Mouse (Mus musculus): Measurements from ENCODE around the gene D630023F18Rik. TPM values are rescaled to one million over a fixed set of nuclear protein-coding genes. Genes with fewer than 3 reads are reported as not detected.

Gene D630023F18Rik
- polyA plus RNA-seq, 1 experiment from 2014 or later = 0.22 TPM

- no peak overlapping the region for H3K9ac ChIP-seq (ENCODE audit: low read length)
- H3K36me3 ChIP-seq (ENCODE audit: control insufficient read depth, insufficient read depth, low read length) = no peaks in the 10 kb centered on the region
- H3K27me3 ChIP-seq (replicated peaks; ENCODE audit: control insufficient read depth, insufficient read depth, low read length) = no peaks in the 10 kb centered on the region
- DNase-seq (ENCODE audit: low spot score) = no peak
- H3K4me1 ChIP-seq (replicated peaks; ENCODE audit: control insufficient read depth, insufficient read depth, low read length) = no peaks in the 10 kb centered on the region
- no peak overlapping the region for H3K4me3 ChIP-seq (ENCODE audit: low read depth, low read length)
- 40% methylated on average over 8 of the region's 8 CpGs for WGBS
- no peaks in the 10 kb centered on the region for H3K9me3 ChIP-seq (ENCODE audit: control insufficient read depth, low read length)
- ATAC-seq (replicated peaks; ENCODE audit: low FRiP score, low TSS enrichment, low read depth) = peak; percentile 90
- H3K4me2 ChIP-seq (ENCODE audit: low read length) = no peak overlapping the region
- H3K27ac ChIP-seq (ENCODE audit: low read depth) = peak overlapping the region; percentile 34
These were observed 4.7 kb downstream of the D630023F18Rik start for GRCm38 (mm10) chr1:65118150-65118913.

- Histone ChIP-seq H3K9me3 (ENCODE audit: control insufficient read depth, low read length) (no peaks in the 10 kb centered on the region), H3K36me3 (ENCODE audit: control insufficient read depth, insufficient read depth, low read length) (no peaks in the 10 kb centered on the region), H3K4me1 (replicated peaks; ENCODE audit: control insufficient read depth, insufficient read depth, low read length) (no peaks in the 10 kb centered on the region), H3K27me3 (replicated peaks; ENCODE audit: control insufficient read depth, insufficient read depth, low read length) (no peaks in the 10 kb centered on the region), H3K4me2 (ENCODE audit: low read length) (no peak overlapping the region), H3K27ac (ENCODE audit: low read depth) (no peak overlapping the region), H3K4me3 (ENCODE audit: low read depth, low read length) (no peak overlapping the region), H3K9ac (ENCODE audit: low read length) (no peak overlapping the region)
- 91% methylated on average over 5 of the region's 5 CpGs for whole genome bisulfite sequencing
- ATAC-seq (replicated peaks; ENCODE audit: low FRiP score, low TSS enrichment, low read depth) (no peak), DNase-seq (ENCODE audit: low spot score) (no peak)
These were observed 9.4 kb downstream of the D630023F18Rik start for GRCm38 (mm10) chr1:65113536-65114172.

GRCm38 (mm10) chr1:65112807-65113196 is 10.2 kb downstream of the D630023F18Rik start:
- Histone ChIP-seq H3K4me1 (replicated peaks; ENCODE audit: control insufficient read depth, insufficient read depth, low read length) (no peaks in the 10 kb centered on the region), H3K9me3 (ENCODE audit: control insufficient read depth, low read length) (no peaks in the 10 kb centered on the region), H3K4me3 (ENCODE audit: low read depth, low read length) (no peak overlapping the region), H3K36me3 (ENCODE audit: control insufficient read depth, insufficient read depth, low read length) (no peaks in the 10 kb centered on the region), H3K27me3 (replicated peaks; ENCODE audit: control insufficient read depth, insufficient read depth, low read length) (no peaks in the 10 kb centered on the region), H3K4me2 (ENCODE audit: low read length) (peak overlapping the region; percentile 40), H3K9ac (ENCODE audit: low read length) (no peak overlapping the region), H3K27ac (ENCODE audit: low read depth) (no peak overlapping the region)
- WGBS = 52% methylated on average over 14 of the region's 14 CpGs
- ATAC-seq (replicated peaks; ENCODE audit: low FRiP score, low TSS enrichment, low read depth) (0 out of 2 replicates have a peak, but pooled peaks have one; percentile 21), DNase-seq (ENCODE audit: low spot score) (no peak)

- no peaks in the 10 kb centered on the region for H3K27me3 ChIP-seq (replicated peaks; ENCODE audit: control insufficient read depth, insufficient read depth, low read length)
- ATAC-seq (replicated peaks; ENCODE audit: low FRiP score, low TSS enrichment, low read depth) (peak; percentile 79), DNase-seq (ENCODE audit: low spot score) (peak; percentile 87)
- 8% methylated on average over 8 of the region's 8 CpGs for WGBS
- H3K4me1 ChIP-seq (replicated peaks; ENCODE audit: control insufficient read depth, insufficient read depth, low read length) = no peaks in the 10 kb centered on the region
- H3K4me3 ChIP-seq (ENCODE audit: low read depth, low read length) = 0 out of 2 replicates have a peak overlapping the region, but pooled peaks have one; percentile 6
- H3K4me2 ChIP-seq (ENCODE audit: low read length) = peak overlapping the region; percentile 40
- H3K36me3 ChIP-seq (ENCODE audit: control insufficient read depth, insufficient read depth, low read length) = no peaks in the 10 kb centered on the region
- no peaks in the 10 kb centered on the region for H3K9me3 ChIP-seq (ENCODE audit: control insufficient read depth, low read length)
- H3K9ac ChIP-seq (ENCODE audit: low read length) = no peak overlapping the region
- no peak overlapping the region for H3K27ac ChIP-seq (ENCODE audit: low read depth)
These were observed 10.8 kb downstream of the D630023F18Rik start for GRCm38 (mm10) chr1:65112031-65112806.

GRCm38 (mm10) chr1:65109756-65110435 is 13.1 kb downstream of the D630023F18Rik start:
- H3K9me3 ChIP-seq (ENCODE audit: control insufficient read depth, low read length) = no peaks in the 10 kb centered on the region
- no peak overlapping the region for H3K27ac ChIP-seq (ENCODE audit: low read depth)
- no peaks in the 10 kb centered on the region for H3K4me1 ChIP-seq (replicated peaks; ENCODE audit: control insufficient read depth, insufficient read depth, low read length)
- no peak overlapping the region for H3K4me2 ChIP-seq (ENCODE audit: low read length)
- no peak for DNase-seq (ENCODE audit: low spot score)
- ATAC-seq (replicated peaks; ENCODE audit: low FRiP score, low TSS enrichment, low read depth) = no peak
- no peak overlapping the region for H3K4me3 ChIP-seq (ENCODE audit: low read depth, low read length)
- H3K9ac ChIP-seq (ENCODE audit: low read length) = no peak overlapping the region
- H3K27me3 ChIP-seq (replicated peaks; ENCODE audit: control insufficient read depth, insufficient read depth, low read length) = no peaks in the 10 kb centered on the region
- WGBS = 69% methylated on average over 25 of the region's 25 CpGs
- no peaks in the 10 kb centered on the region for H3K36me3 ChIP-seq (ENCODE audit: control insufficient read depth, insufficient read depth, low read length)

GRCm38 (mm10) chr1:65109196-65109595 is 13.8 kb downstream of the D630023F18Rik start:
- 83% methylated on average over 8 of the region's 8 CpGs for WGBS
- Histone ChIP-seq H3K27me3 (replicated peaks; ENCODE audit: control insufficient read depth, insufficient read depth, low read length) (no peaks in the 10 kb centered on the region), H3K9me3 (ENCODE audit: control insufficient read depth, low read length) (no peaks in the 10 kb centered on the region), H3K4me2 (ENCODE audit: low read length) (no peak overlapping the region), H3K4me3 (ENCODE audit: low read depth, low read length) (no peak overlapping the region), H3K36me3 (ENCODE audit: control insufficient read depth, insufficient read depth, low read length) (no peaks in the 10 kb centered on the region), H3K9ac (ENCODE audit: low read length) (no peak overlapping the region), H3K27ac (ENCODE audit: low read depth) (no peak overlapping the region), H3K4me1 (replicated peaks; ENCODE audit: control insufficient read depth, insufficient read depth, low read length) (no peaks in the 10 kb centered on the region)
- ATAC-seq (replicated peaks; ENCODE audit: low FRiP score, low TSS enrichment, low read depth) = no peak
- DNase-seq (ENCODE audit: low spot score) = no peak

- Histone ChIP-seq H3K9me3 (ENCODE audit: control insufficient read depth, low read length) (no peaks in the 10 kb centered on the region), H3K27ac (ENCODE audit: low read depth) (no peak overlapping the region), H3K27me3 (replicated peaks; ENCODE audit: control insufficient read depth, insufficient read depth, low read length) (no peaks in the 10 kb centered on the region), H3K4me3 (ENCODE audit: low read depth, low read length) (no peak overlapping the region), H3K9ac (ENCODE audit: low read length) (no peak overlapping the region), H3K4me1 (replicated peaks; ENCODE audit: control insufficient read depth, insufficient read depth, low read length) (no peaks in the 10 kb centered on the region), H3K4me2 (ENCODE audit: low read length) (no peak overlapping the region), H3K36me3 (ENCODE audit: control insufficient read depth, insufficient read depth, low read length) (no peaks in the 10 kb centered on the region)
- 87% methylated on average over 10 of the region's 10 CpGs for WGBS
- DNase-seq (ENCODE audit: low spot score) (no peak), ATAC-seq (replicated peaks; ENCODE audit: low FRiP score, low TSS enrichment, low read depth) (no peak)
These were observed 15.2 kb downstream of the D630023F18Rik start for GRCm38 (mm10) chr1:65107654-65108279.

GRCm38 (mm10) chr1:65103273-65103672 is 19.7 kb downstream of the D630023F18Rik start, which contains the start of gene Cryga:
Cryga (minus strand) TSS chr1:65103373.
- Histone ChIP-seq H3K4me3 (ENCODE audit: low read depth, low read length) (no peak within 1 kb of the TSS), H3K4me2 (ENCODE audit: low read length) (no peak within 1 kb of the TSS), H3K9me3 (ENCODE audit: control insufficient read depth, low read length) (no peaks in the 10 kb centered on the region), H3K36me3 (ENCODE audit: control insufficient read depth, insufficient read depth, low read length) (no peaks in the 10 kb centered on the region), H3K27ac (ENCODE audit: low read depth) (no peak within 1 kb of the TSS), H3K4me1 (replicated peaks; ENCODE audit: control insufficient read depth, insufficient read depth, low read length) (no peaks in the 10 kb centered on the region), H3K27me3 (replicated peaks; ENCODE audit: control insufficient read depth, insufficient read depth, low read length) (no peaks in the 10 kb centered on the region), H3K9ac (ENCODE audit: low read length) (no peak within 1 kb of the TSS)
- ATAC-seq (replicated peaks; ENCODE audit: low FRiP score, low TSS enrichment, low read depth) = no peak
- WGBS = 89% methylated on average over 11 of the region's 11 CpGs
- no peak for DNase-seq (ENCODE audit: low spot score)
